Mouse (Mus musculus): ENCODE results near the gene Olfr816.
"Not testable (repeated sequence)": the region's sequence is repeated elsewhere in the genome, so short reads cannot be mapped to it uniquely, and the experiment has no call there.

The Olfr816 gene

GRCm38 (mm10) chr10:129915497-129915896, at the start of gene Olfr816:
Gene Olfr816, minus strand, starts transcription at chr10:129915597.
- DNase-seq (ENCODE audit: extremely low spot score, low read depth, low spot score) = no peak

- DNase-seq (ENCODE audit: extremely low spot score, low read depth, low spot score) = no peak
Observed at GRCm38 (mm10) chr10:129949000-129949399, 33.6 kb upstream of the Olfr816 start, which contains the start of gene Olfr818. Gene Olfr818, minus strand, starts transcription at chr10:129949100.

GRCm38 (mm10) chr10:129905767-129906166, 9.6 kb downstream of the Olfr816 start, which contains the start of gene Olfr815:
Gene Olfr815, minus strand, starts transcription at chr10:129905867.
- DNase-seq (ENCODE audit: extremely low spot score, low read depth, low spot score) = not testable (repeated sequence)

GRCm38 (mm10) chr10:129885934-129886333, 29.5 kb downstream of the Olfr816 start:
- no peak for DNase-seq (ENCODE audit: extremely low spot score, low read depth, low spot score)

- not testable (repeated sequence) for DNase-seq (ENCODE audit: extremely low spot score, low read depth, low spot score)
Observed at GRCm38 (mm10) chr10:129885496-129885895, 29.9 kb downstream of the Olfr816 start.

- not testable (repeated sequence) for DNase-seq (ENCODE audit: extremely low spot score, low read depth, low spot score)
Observed at GRCm38 (mm10) chr10:129879751-129880150, 35.6 kb downstream of the Olfr816 start, which contains the start of gene Olfr814. Gene Olfr814, minus strand, starts transcription at chr10:129879851.

Measured in hindlimb bud, embryonic 11.5 days (tissue).